Mouse (Mus musculus) gastrocnemius, adult 18-20 months (tissue): ENCODE measurements around the gene Gpr62. TPM values are rescaled to one million over a fixed set of nuclear protein-coding genes. Genes with fewer than 3 reads are reported as not detected.

Experiments
- DNase-seq: peaks from one replicate; pipeline ENCODE4 v3.0.0; 2021; ENCODE audit warnings: low spot score
- total RNA-seq, 2 experiments: library from RNA; stranded (reverse); gene quantifications; 2 replicates each; pipeline ENCODE4 v1.2.3; 2021

The Gpr62 gene
- total RNA-seq, 2 experiments from 2014 or later: 0.14 to 0.21 TPM

DNA sequence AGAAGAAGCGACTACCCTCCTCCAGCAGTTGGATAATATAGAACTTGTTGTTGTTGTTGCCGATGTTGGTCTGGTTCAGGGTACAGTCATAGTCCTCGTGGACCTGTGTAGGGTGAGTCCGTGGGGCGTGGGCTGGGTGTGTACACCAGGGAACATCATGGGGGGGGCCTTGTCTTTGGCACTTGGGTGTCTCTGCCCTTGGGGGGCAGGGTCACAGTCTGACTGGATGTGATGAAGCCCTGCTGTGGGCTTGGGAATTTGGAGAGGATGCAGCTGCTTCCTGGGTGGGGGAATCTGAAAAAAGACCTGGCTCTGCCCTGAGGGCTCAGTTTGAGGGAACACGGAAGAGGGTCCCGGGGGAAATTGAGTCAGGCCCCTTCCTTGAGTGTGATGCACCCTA, 9.3 kb upstream of the Gpr62 start:
- no peak for DNase-seq

DNA sequence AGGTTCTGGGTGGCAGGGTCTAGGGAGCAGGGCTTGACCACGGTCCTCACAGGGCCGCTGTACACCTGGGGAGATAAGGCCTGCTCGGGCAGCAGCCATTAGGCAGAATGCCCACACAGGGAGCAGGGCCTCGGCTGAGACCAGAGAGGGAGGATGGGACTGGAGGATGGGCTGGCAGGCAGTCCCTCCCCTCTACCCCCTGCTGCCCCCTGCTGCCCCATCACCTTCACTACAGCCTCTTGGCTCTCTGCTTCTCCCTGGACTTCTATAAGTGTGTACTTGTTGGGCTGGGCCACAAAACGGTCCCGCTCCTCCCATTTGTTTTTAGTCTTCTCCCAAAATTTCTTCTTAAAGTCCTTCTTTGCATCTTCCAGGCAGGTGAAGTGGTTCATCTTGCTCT, 8.7 kb upstream of the Gpr62 start:
- peak; percentile 74 for DNase-seq

- no peak for DNase-seq
Observed at GRCm38 (mm10) chr9:106473753-106474105, 8.0 kb upstream of the Gpr62 start.

GRCm38 (mm10) chr9:106473081-106473752, 7.5 kb upstream of the Gpr62 start:
- no peak for DNase-seq

GRCm38 (mm10) chr9:106472321-106472720, 6.6 kb upstream of the Gpr62 start:
- DNase-seq: no peak

GRCm38 (mm10) chr9:106471892-106472291, 6.2 kb upstream of the Gpr62 start:
- DNase-seq: peak; percentile 69

- DNase-seq: no peak
Observed at GRCm38 (mm10) chr9:106470991-106471750, 5.4 kb upstream of the Gpr62 start.

DNA sequence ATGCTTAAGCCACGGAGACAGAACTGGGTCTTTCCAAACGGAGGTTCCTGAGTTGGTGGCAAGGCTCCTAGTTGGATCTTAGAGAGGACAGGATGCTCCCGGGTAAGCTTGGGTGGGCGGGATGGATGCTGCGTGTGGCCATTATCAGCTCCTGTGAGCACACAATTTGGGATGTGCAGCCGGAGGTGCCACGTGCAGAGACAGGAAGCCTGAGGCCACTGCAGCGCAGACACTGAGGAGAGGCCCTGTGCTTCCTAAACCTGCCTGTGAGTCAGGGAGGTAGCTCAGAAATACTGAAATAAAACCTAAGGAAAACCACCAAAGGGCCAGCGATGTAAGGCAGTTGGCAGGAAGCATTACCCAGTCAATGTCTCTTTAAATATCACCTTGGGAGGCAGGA, 4.0 kb upstream of the Gpr62 start:
- no peak for DNase-seq

- DNase-seq: no peak
Observed at GRCm38 (mm10) chr9:106469317-106469716, 3.6 kb upstream of the Gpr62 start.

GRCm38 (mm10) chr9:106467746-106468145, 2.0 kb upstream of the Gpr62 start:
- DNase-seq: no peak

DNA sequence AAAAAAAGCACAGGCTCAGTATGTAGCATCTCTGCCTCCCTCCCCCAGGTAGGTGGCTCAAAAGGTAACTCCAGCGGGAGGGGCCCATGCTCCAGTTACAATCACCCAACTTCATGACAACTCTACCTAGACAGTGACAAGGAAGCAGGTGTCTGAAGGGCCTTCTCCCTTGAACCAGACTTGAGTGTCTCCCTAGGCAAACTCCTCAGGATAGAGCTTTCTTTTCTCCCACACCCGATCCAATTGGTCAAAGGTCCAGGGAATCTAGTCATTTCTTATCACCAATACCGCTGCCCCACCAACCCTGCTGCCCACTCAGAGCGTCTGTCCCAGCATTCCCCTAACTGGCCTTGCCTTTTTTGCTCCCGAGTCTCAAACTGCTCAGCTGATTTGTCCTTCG, 983 bp upstream of the Gpr62 start:
- DNase-seq: no peak

- no peak for DNase-seq
Observed at GRCm38 (mm10) chr9:106464751-106465541, 792 bp downstream of the Gpr62 start.

- DNase-seq: no peak
Observed at GRCm38 (mm10) chr9:106463122-106464063, 2.3 kb downstream of the Gpr62 start.

DNA sequence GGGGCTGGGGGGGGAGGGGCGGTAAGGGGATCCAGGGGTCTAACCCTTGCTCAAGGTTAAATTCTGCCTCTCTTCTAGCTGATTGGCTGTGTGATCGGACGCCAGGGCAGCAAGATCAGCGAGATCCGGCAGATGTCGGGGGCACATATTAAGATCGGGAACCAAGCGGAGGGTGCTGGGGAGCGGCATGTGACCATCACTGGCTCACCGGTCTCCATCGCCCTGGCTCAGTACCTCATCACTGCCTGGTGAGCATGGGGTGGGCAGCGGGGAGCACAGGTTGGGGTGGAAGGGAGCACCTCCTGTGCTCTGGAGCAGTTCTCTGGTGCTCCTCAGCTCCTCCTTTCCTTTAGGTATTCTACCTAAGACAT, 3.3 kb downstream of the Gpr62 start:
- no peak for DNase-seq

DNA sequence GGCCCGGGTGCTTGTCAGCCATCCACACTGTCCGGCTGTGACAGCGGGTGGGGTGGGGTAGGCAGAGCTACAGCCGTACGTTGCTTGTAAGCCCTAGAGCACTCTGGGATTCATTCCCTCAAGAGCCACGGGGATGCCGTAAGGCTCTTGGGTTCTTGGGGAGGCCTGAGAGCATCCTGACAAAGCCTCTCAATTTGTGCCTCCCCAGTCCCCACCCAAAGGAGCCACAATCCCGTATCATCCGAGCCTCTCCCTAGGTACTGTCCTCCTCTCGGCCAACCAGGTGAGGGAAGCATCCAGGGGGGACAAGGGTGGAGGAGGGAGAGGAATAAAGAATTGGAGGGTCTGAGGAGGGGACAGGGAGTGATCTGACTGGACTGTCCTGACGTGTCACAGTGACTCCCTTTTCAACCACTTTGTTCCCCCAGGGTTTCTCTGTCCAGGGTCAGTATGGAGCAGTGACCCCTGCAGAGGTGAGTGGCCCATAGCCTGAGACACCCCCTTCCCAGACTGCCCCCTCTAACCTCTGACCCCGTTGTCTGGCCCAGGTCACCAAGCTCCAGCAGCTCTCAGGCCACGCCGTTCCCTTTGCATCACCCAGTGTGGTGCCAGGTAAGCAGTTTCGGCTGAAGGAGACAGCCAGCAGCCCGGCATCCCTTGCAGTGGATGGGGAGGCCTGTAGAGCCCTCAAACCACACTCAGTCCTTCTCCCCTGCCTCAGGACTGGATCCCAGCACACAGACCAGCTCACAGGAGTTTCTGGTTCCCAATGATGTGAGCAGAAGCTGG, 3.9 kb downstream of the Gpr62 start:
- DNase-seq: no peak

DNA sequence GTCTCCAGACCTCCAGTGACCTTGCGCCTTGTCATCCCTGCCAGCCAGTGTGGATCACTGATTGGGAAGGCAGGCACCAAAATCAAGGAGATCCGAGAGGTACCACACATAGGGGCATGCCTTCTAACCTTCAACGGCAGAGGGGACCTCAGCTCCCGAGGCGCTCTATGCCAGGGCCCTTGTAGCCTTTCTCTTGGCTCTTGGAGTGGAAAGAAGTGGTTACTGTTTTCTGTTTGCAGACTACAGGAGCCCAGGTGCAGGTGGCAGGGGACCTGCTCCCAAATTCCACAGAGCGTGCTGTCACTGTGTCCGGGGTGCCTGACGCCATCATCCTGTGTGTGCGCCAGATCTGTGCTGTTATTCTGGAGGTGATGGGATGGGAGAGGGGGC, 4.7 kb downstream of the Gpr62 start:
- DNase-seq: no peak

DNA sequence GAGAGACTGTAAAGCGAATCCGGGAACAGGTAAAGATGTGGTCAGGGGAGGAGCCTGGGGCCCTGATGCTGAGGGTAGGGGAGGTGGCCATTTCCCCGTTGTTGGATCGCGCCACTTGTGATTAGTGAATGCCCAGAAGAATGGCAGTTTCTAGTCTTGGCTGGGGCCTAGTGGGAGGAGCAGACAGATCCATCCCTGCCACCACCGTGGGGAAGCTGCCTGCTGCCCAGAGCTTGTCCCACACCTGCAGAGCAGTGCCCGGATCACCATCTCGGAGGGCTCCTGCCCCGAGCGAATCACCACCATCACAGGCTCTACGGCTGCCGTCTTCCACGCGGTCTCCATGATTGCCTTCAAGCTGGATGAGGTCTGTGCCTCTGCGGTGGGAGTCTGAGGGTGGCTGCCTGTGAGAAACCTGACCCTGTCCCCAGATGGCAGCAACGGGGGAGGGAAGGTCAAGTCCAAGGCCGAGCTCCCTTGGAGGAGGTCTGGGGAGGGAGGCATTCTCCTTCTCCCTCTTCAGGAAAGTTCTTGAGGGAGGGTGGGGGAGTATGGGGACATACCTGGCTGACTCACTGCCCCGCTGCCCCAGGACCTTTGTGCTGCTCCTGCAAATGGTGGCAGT, 5.2 kb downstream of the Gpr62 start:
- no peak for DNase-seq

- DNase-seq: no peak
Observed at GRCm38 (mm10) chr9:106459946-106460345, 5.8 kb downstream of the Gpr62 start.

GRCm38 (mm10) chr9:106457920-106458319, 7.8 kb downstream of the Gpr62 start:
- DNase-seq: no peak

DNA sequence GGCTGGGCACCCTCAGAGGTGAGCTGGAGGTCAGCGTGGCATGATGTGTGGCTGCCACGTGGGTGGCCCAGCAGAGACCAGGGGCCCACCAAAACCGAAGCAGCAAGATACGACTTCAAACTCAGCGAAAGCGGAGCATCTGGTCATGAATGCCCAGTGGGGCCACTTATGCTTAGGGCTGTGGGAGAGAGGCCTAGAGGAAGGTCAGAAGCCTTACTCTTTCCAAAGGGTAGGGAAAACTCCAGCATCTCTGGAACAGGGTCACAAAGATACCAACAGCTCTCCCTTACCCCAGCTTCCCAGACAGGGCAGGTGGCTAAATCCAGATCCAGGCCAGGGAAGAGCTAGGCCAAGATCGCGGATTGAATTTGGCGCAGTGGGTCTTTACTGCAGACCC, 8.6 kb downstream of the Gpr62 start:
- DNase-seq: no peak
